Mouse (Mus musculus): ENCODE measurements around the gene Kcnk13.

Gene Kcnk13

DNA sequence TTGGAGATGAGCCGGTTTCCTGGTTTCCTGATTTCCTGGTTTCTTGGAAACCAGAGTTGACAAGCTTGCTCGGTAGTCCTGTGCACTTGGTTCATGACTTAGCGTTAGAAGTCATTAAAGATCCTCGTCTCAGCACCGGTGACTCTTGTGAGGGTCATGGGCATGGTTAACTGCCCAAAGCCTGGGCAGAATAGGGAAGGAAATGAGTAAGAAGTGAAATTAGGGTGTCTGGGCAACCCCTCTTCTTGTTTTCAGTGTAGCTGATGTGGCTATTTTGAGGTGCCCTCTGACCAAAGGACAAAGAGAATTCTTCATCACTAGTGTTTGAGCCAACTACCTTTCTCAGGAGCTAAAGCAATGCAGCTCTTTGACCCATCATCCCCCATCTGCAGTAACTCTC lies 41.0 kb downstream of the Kcnk13 start:
- in situ Hi-C loops (cut with MboI; ENCODE audit: unreplicated experiment in 2 of 2), result no loop called here

DNA sequence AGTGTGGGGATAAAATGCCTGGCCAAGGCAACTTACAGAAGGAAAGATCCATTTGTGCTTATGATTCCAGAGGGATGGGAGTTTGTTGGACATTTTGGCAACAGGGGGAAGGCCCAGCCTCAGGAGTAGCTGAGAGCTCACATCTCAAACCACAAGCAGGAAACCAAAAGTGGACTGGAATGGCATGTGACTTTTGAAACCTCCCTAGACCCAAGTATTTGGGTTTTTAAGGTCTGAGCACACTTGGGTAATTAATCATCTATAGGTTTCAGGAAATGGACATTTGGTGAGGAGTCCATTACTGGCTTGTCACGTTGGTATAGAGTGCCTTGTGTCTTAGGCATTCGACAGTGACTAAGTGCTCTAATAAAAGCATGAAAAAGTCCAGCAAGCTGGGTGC lies 42.4 kb downstream of the Kcnk13 start:
- in situ Hi-C loops (cut with MboI; ENCODE audit: unreplicated experiment in 2 of 2), result no loop called here

DNA sequence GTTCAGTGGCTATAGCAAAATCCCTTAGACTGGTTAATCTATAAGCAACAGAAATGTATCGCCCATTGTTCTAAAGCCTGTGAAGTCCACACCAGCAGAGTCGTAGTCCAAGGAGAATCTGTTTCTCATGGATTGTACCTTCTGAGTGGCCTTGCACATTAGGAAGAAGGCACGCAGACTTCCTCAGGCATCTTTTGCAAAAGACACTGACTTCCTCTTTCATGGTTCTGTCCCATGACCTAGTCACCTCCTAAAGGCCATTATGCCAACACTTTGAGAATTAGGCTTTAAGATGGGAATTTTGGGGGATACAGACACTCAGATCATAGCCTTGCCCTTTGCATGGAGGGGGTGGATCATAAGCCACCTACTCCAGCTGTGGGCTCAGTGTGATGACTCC lies 48.5 kb downstream of the Kcnk13 start:
- in situ Hi-C loops (cut with MboI; ENCODE audit: unreplicated experiment in 2 of 2), result no loop called here

DNA sequence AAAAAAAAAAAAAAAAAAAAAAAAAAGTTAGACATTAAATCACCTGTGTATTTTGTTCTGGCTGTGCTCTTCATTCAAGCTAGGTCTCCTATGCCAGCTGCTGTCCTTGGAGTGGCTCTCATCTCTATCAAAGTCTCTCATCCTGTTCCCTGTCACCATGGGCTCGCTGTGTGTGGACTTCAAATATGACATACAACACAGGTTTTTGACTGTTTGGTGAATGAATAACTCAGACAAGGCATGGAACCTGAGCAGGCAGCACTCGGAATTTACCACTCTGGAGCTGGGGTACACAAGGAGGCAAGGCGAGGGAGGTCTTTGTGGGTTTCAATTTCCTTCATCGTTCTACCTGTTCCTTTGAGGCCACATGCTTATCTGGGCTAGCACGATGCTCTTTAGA lies 50.8 kb downstream of the Kcnk13 start:
- in situ Hi-C loops (cut with MboI; ENCODE audit: unreplicated experiment in 2 of 2), result no loop called here

DNA sequence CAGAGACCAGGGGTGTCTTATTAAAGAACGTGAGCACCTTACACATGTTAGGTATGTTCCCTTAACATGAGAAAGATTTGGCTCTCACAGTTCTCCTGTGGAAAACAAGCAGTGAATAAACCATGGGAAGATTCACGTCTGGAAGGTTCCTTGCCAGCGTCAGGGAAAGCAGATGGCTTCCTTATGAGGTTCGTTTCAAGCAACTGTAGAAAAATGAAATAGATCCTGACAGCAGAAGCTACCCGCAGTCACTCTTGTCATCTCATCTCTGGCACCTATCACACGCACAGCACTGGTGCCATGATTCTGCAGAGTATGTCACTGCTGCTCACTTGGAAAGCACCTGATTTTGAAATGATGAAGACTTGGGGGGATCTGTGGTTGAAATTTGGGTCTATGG lies 53.4 kb downstream of the Kcnk13 start:
- in situ Hi-C loops (cut with MboI; ENCODE audit: unreplicated experiment in 2 of 2), result no loop called here

DNA sequence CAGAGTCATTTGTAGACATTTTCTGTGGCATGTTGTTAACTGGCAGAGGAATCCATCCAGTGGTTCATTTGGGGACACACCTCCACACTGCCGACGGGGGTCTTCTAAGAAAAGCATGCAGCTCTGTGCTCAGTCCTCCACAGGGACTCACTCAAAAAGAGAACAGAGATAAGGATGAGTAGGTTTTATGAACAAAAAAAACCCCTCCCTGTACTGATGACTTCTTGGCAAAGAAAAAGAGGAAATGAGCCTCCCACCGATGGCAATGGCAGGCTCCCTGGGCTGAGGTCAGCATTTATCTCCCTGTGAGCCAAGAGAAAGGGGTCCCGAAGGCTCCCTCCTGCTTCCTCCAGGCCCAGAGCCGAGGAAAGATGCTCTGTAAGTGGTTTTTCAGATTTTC lies 58.2 kb downstream of the Kcnk13 start:
- in situ Hi-C loops (cut with MboI; ENCODE audit: unreplicated experiment in 2 of 2), result no loop called here

DNA sequence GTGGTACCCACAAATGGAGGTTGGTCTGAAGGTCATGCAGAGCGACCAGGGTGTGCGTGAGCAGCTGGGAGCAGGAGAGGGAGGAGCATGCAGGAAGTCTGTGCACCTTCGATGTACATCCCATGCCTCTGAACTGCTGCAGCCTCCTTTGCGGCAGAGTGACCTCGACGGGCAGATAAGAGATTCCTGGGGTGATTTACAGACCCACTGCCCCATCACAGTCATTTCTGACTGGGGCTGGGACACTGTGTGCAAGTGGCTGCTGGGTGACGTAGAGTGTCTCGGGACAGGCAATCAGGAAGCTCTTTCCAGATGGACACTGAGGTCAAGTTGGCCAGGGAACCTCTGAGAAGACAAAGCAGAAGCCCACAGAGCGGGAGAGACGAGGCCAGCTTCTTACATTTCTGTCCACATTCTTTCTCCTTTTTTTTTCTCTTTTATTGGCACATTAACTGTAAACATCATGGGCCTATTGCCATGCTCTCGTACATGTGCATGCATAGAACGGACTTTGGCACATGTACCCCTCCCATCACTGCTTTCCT lies 59.6 kb downstream of the Kcnk13 start:
- in situ Hi-C loops (cut with MboI; ENCODE audit: unreplicated experiment in 2 of 2), result no loop called here

DNA sequence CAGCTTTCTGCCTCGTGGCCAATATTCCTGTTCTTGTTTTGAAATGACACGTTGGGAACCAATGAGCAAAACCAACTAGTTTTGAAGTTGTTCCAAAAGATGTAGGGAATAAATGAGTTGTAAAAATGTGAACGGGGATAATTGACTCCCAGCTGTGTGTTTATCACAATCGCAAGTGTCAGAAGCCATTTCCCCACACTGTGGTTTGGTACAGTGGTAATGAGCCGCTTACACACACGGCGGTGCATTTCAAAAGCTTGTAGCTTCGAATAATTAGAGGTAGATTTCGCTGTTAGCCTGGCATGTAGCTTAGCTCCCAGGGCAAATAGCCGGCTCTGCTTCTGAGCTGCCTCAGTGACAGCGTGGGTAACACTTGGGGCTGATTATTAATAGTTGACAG lies 61.4 kb downstream of the Kcnk13 start:
- in situ Hi-C loops (cut with MboI; ENCODE audit: unreplicated experiment in 2 of 2), result no loop called here

DNA sequence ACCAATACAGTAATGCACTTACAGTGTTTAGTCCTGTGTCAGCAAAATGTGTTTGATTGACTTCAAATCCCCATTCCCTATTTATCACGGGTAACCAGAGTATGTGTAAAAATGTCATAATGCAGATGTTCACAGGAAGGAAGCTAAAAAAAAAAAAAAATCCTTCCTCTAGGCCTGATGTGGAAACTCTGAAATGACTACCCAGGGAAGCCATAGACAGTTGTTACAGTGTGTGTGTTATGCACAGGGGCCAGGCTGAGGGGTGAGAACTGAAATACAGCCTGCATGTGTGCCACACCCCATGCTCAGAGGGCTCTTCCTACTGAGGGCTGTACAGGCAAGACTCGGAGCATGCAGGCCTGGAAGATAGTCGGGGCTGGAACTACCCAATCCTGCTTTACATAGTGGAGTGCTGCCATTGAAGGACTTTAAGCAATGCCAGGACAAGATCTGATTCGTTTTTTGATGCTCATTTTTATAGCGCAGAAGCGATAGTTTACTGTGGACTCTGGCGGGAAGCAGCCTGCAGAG lies 62.5 kb downstream of the Kcnk13 start:
- in situ Hi-C loops (cut with MboI; ENCODE audit: unreplicated experiment in 2 of 2), result no loop called here

DNA sequence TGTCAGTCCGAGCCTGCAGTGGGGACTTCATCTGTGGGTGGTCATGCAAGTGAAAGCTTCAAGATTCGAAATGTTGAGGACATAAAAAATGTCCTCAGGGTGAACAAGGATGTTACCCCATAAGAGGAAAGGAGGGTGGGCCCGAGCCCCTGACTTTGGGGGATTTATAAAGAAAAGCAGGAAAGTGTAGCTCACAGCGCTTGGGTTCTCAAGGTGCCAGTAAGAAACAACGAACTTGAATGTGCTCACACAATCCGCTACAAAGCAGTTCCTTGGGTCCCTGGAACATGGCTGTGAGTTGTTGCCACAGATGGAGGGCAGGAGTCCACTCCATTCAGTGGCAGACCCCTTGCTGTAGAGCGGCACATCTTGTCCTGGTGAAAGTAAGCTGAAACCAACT lies 63.0 kb downstream of the Kcnk13 start:
- in situ Hi-C loops (cut with MboI; ENCODE audit: unreplicated experiment in 2 of 2), result no loop called here

DNA sequence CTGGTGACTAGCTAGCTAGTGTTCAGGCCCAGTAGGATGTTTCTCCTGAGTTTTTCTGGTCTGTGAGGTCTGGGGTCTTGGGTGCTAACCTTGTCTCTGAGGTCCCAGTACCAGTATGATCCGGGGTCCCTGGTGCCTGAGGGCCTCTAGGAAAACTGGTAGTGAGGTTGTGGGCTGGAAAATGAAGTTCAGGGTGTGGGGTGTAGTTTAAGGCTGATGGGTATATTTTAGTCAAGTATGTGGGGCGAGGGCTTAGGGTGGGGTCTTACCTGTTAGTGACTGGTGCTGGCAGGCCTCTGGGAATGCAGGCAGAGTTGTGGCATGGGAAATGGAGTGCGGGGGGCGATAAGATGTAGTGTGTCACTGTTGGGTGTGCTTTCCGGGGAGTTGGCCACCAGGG lies 67.4 kb downstream of the Kcnk13 start:
- in situ Hi-C loops (cut with MboI; ENCODE audit: unreplicated experiment in 2 of 2), result no loop called here

DNA sequence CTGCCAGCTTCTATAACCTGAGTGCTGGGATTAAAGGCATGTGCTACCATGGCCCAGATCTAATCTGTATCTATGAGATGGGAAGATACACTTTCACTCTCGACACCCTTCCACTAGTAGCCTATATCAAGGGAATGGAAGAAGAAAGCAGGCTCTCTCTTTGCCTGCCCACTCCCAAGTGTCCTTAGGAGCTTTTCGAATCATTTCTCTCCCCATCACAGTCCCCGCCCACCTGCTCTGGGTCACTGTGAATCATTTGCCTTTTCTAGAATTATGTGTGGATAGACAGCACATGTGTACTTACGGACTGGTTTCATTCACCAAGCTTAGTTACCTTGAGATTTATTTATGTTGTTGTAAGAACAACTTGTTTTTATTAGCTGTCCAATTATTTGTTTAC lies 68.2 kb downstream of the Kcnk13 start:
- in situ Hi-C loops (cut with MboI; ENCODE audit: unreplicated experiment in 2 of 2), result no loop called here

DNA sequence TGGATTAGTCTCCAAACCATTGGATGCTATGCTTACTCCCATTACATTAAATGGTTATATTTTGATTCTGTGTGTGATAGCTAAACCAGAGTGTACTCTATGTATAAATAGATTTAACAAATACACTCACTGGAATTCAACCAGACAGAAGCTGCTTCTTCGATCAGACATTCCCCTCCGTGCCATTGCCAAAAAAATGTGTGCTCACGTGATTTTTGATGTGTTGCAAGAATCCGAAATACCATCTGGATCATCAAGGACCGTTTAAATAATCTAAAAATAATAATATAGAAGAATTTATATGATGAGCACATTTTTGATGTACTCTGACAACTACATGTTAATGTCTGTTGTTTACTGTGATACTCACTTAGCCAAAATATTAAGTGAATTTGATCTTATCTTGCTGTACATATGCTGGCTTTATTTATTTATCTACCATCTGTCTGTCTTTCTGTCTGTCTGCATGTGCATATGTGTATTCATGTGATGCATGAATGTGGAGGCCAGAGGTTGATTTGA lies 74.5 kb downstream of the Kcnk13 start:
- in situ Hi-C loops (cut with MboI; ENCODE audit: unreplicated experiment in 2 of 2), result no loop called here

DNA sequence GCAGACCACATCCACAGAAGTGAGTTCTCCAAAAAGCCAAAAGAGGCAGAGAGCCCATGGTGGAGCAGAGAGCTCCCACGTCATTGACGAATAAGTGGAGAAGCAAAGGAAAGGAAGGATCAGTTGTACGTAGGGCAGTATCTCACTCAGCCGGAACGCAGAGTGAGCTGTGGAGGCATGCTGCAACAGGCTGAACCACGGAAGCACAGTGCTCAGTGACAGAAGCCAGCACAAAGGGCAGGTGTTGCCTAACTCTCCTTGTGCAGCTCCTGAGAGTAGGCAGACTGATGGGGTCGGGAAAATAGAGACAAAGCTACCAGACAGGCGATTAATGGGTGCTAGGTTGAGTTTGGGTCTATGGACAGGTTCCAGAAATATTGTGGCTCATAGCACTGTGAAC lies 77.8 kb downstream of the Kcnk13 start:
- in situ Hi-C loops (cut with MboI; ENCODE audit: unreplicated experiment in 2 of 2), result no loop called here

DNA sequence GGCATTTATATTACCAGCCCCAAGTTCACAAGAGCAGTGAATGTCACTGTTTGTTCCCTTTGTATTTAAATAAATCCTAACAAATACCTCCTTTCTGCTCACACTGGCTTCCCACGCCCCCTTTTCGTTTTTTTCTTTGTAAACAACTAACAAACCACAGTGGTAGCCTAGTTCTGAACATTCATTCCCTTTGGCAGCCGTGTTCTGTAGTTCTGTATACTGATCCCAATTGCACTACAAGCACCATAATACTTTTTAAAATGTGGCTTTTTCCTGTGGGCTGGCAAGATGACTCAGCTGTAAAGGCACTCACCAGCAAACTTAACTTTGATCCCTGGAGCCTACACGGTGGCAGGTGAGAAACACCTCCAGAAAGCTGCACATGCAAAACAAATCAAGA lies 80.4 kb downstream of the Kcnk13 start:
- in situ Hi-C loops (cut with MboI; ENCODE audit: unreplicated experiment in 2 of 2), result no loop called here

DNA sequence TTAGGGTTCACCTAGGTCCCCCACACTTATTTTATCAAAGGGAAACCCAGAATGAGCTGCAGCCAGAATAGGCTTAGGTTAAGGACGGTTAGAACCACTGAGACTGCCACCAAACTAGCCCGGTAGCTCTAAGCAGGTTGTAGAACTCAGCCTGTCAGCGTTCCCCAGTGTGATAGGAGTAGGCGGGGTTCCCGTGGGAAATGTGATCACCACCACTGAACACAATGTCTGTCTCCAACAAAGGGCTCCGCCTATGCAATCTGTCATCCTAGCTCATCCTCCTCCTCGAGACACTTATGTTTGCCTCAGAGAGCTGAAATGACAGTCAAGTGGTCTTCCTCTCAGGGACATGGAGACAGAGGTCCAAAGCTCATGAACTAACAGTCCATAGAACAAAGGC lies 86.3 kb downstream of the Kcnk13 start:
- in situ Hi-C loops (cut with MboI; ENCODE audit: unreplicated experiment in 2 of 2), result no loop called here

DNA sequence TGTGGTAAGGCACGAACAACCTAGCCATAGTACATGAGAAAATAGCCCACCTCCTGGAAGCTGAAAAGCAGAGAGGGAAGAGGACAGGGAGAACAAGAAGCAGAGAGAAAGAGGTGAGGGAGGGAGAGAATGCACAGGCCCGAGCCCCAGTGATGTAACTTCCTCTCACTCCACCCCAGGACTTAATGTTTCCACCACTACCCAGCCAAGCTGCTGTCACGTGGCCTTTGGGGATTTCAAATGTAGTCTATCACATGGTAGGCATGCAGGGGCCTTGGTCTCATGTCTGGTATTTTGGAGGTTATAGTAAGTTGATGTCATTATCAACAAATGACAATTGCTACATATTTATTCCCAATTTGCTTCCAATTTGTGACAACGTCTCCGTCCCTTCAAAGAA lies 89.3 kb downstream of the Kcnk13 start:
- in situ Hi-C loops (cut with MboI; ENCODE audit: unreplicated experiment in 2 of 2), result no loop called here

DNA sequence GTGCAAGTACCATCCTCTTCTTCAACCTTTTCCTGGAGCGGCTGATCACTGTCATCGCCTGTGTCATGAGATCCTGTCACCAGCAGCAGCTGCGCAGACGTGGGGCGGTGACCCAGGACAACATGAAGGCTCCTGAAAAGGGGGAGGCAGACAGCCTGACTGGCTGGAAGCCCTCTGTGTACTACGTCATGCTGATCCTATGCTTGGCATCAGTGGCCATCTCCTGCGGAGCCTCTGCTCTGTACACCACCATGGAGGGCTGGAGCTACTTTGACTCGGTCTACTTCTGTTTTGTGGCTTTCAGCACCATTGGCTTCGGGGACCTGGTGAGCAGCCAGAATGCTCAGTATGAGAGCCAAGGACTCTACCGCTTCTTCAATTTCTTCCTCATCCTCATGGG lies 96.8 kb downstream of the Kcnk13 start:
- in situ Hi-C loops (cut with MboI; ENCODE audit: unreplicated experiment in 2 of 2), result no loop called here

DNA sequence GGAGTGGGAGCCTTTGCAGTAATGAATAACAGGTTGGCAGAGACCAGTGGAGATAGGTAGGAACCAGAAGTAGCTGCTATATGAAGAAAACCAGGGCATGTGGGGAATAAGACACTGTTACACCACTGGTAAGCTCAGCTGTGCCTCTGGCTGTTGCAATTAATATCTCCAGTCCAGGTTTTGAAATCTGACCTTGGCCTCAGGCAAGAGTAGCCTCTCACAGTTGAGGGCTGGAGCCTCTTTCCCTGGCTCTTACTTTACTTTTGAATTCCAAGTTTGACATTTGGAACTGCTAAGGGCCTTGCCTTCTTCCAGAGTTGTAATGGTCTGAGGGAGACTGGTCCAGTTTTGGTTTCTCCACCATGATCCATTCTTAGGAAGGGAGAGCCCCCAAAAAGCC lies 97.5 kb downstream of the Kcnk13 start:
- in situ Hi-C loops (cut with MboI; ENCODE audit: unreplicated experiment in 2 of 2), result no loop called here

DNA sequence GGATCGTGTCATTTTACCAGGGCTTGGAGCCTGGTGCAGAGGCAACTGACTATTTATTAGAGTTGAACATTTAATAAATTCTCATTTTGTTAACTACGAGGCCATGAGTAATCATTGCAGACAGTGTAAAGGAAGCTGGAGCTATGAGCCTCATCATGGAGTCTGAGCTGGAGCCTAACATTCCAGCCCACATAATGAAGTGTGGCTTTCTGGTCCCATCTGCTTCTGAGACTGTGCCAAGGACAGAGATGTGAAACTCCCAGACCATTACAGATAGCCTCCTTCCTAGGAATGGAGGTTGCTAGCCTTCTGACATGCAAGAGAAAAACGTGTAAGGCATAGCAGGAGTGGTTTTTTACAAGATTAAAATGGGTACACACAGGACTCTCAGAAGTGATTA lies 98.3 kb downstream of the Kcnk13 start:
- in situ Hi-C loops (cut with MboI; ENCODE audit: unreplicated experiment in 2 of 2), result no loop called here

DNA sequence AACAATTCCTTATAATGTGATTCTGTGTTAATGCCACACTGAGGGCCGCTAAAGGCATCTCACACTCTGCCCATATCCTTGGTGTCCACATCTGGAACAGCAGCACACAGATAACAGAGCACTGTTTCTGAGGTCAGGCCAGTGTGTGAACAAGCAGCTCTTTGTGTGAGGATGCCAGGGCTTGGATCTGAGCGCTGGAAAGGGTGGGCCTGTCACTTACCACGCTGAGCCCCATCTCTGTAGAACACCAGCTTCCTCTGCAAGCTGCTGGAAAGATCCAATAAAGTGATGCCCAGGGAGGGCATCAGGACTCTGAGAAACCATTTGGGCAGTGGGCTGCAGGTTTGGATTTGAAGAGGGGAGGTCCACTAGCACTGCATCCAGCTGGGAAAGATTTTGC lies 100.8 kb downstream of the Kcnk13 start:
- in situ Hi-C loops (cut with MboI; ENCODE audit: unreplicated experiment in 2 of 2), result no loop called here

DNA sequence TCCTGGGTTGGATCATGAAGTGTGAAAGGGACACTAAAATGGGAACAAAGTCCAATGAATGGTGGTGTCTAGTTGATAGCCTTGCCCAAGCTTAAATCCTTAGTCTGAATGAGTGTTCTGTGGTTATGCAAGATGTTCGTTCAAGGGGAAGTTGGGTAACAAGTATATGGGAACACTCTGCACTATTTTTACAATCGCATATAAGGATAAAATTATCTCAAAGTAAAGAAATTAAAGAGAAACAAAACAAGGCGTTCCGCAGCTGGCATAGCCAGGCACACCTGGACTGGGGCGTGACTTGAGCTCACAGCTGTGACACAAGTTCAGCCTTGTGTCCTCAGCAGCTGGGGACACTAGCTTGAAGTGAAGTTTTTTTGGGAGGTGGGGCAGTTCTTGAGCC lies 103.2 kb downstream of the Kcnk13 start:
- in situ Hi-C loops (cut with MboI; ENCODE audit: unreplicated experiment in 2 of 2), result no loop called here

DNA sequence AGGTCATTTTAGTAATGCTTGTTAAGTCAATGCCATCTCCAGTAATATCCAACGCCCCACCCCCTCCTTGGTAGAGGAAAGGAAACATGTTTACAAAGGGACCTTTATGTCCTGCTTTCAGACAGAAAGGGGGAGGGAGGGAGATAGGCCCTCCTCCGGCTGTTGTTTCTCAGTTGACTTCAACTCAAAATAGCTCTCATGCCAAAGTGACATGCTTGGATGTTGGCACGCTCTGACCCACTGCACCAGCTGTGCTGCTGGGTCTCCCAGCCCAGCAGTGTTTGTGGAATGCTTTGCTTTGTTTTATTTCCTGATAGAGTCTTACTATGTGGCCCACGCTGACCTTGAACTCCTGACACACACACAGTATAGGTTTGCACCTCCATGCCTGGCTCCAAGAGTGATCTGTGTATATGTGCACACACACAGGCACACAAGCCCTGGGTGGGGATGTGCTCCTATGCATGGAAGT lies 108.9 kb downstream of the Kcnk13 start:
- in situ Hi-C loops (cut with MboI; ENCODE audit: unreplicated experiment in 2 of 2), result no loop called here
